Mouse (Mus musculus): Measurements from ENCODE around the gene Smn1.
"Not testable (repeated sequence)": the region's sequence is repeated elsewhere in the genome, so short reads cannot be mapped to it uniquely, and the experiment has no call there.

GRCm38 (mm10) chr13:100161171-100161870 lies 36.7 kb downstream of the Smn1 start:
- not testable (repeated sequence) for TF ChIP-seq CTCF (IDR thresholded peaks at IDR 0.05; ENCODE audit: control insufficient read depth, insufficient read depth, insufficient replicate concordance, low read depth, low read length); POLR2A (IDR thresholded peaks at IDR 0.05; ENCODE audit: control insufficient read depth, low read depth, low read length)
